Mouse (Mus musculus): ENCODE measurements around the gene Kank2. TPM values are rescaled to one million over a fixed set of nuclear protein-coding genes. Genes with fewer than 3 reads are reported as not detected.
"Not testable (repeated sequence)": the region's sequence is repeated elsewhere in the genome, so short reads cannot be mapped to it uniquely, and the experiment has no call there.

Kank2 gene
- polyA plus RNA-seq, 1 experiment from 2014 or later: 3.3 TPM

DNA sequence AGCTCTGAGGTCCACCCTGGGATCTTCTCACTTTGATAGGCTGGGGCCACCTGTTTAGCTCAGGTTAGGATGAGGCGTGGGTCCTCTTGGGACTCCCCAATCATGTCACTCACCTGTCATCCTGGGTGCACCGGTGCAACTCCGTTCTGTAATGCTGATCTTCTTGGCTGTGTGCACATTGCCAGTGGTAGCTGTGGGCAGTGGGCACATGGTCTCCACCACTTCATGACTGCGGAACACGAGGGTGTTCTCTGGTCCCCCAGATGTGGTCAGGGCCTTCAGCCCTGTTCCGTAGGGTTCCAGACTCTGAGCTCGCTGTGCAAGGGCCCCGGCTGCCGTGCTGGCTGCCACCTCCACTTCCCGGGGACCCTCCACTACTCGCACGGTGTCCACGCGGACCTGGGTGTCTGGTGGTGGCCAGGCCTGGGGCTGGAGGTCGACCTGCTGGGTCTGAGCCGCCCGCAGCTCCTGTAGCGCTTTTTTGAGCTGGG is 4.2 kb downstream of the Kank2 start:
- Histone ChIP-seq H3K27ac (no peak overlapping the region), H3K4me3 (replicated peaks; ENCODE audit: low read length) (no peak overlapping the region), H3K27me3 (ENCODE audit: control insufficient read depth, insufficient read depth, low read length) (no peaks in the 10 kb centered on the region), H3K36me3 (replicated peaks; ENCODE audit: control insufficient read depth, insufficient read depth) (no peaks in the 10 kb centered on the region), H3K4me2 (replicated peaks) (no peak overlapping the region), H3K9ac (no peak overlapping the region), H3K9me3 (ENCODE audit: control insufficient read depth, low read length) (no peaks in the 10 kb centered on the region), H3K4me1 (replicated peaks; ENCODE audit: control insufficient read depth, insufficient read depth, low read length) (peaks cover 8% of the 10 kb centered on the region; the same call in 1 of the 2 replicates)
- DNase-seq (ENCODE audit: low spot score) (no peak), ATAC-seq (ENCODE audit: low FRiP score) (no peak)
- 96% methylated on average over 18 of the region's 18 CpGs for WGBS

DNA sequence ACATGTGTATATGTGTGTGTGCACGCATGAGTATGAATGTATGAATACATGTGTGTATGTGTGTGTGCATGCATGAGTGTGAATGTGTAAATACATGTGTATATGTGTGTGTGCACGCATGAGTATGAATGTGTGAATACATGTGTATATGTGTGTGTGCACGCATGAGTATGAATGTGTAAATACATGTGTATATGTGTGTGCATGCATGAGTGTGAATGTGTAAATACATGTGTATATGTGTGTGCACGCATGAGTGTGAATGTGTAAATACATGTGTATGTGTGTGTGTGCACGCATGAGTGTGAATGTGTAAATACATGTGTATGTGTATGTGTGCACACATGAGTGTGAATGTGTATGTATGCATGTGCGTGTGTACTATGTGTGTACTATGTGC is 5.0 kb downstream of the Kank2 start:
- not testable (repeated sequence) for H3K36me3 ChIP-seq (replicated peaks; ENCODE audit: control insufficient read depth, insufficient read depth); H3K27me3 ChIP-seq (ENCODE audit: control insufficient read depth, insufficient read depth, low read length); H3K27ac ChIP-seq; H3K4me2 ChIP-seq (replicated peaks); DNase-seq (ENCODE audit: low spot score); H3K4me1 ChIP-seq (replicated peaks; ENCODE audit: control insufficient read depth, insufficient read depth, low read length); ATAC-seq (ENCODE audit: low FRiP score); H3K9me3 ChIP-seq (ENCODE audit: control insufficient read depth, low read length); H3K4me3 ChIP-seq (replicated peaks; ENCODE audit: low read length); H3K9ac ChIP-seq
- 98% methylated on average over 6 of the region's 6 CpGs for WGBS

DNA sequence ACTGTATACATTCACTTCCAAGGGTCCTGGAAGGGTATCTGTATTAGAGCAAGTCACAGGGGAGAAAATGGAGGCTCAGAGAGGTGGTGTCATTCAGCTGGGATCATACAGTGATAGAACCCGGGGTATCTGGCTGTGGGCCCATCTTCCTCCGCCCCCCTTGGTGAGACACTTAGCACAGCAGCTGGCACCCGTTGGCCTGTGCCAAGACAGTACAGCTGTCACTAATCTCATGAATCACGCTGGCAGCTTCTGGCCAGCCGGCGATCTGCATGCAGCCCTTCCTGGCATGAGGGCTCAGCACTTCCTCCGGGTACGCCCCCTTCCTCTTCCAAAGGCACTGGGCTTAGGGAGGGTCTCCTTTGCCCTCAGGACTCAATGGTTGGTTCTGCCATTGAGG is 5.9 kb downstream of the Kank2 start:
- DNase-seq (ENCODE audit: low spot score): peak; percentile 52
- no peak overlapping the region for H3K4me2 ChIP-seq (replicated peaks)
- H3K27me3 ChIP-seq (ENCODE audit: control insufficient read depth, insufficient read depth, low read length): no peaks in the 10 kb centered on the region
- H3K4me1 ChIP-seq (replicated peaks; ENCODE audit: control insufficient read depth, insufficient read depth, low read length): peaks cover 4% of the 10 kb centered on the region; the same call in 1 of the 2 replicates
- no peaks in the 10 kb centered on the region for H3K36me3 ChIP-seq (replicated peaks; ENCODE audit: control insufficient read depth, insufficient read depth)
- H3K4me3 ChIP-seq (replicated peaks; ENCODE audit: low read length): no peak overlapping the region
- H3K9ac ChIP-seq: no peak overlapping the region
- ATAC-seq (ENCODE audit: low FRiP score): peak; percentile 73
- no peak overlapping the region for H3K27ac ChIP-seq
- no peaks in the 10 kb centered on the region for H3K9me3 ChIP-seq (ENCODE audit: control insufficient read depth, low read length)
- 35% methylated on average over 8 of the region's 8 CpGs for WGBS

DNA sequence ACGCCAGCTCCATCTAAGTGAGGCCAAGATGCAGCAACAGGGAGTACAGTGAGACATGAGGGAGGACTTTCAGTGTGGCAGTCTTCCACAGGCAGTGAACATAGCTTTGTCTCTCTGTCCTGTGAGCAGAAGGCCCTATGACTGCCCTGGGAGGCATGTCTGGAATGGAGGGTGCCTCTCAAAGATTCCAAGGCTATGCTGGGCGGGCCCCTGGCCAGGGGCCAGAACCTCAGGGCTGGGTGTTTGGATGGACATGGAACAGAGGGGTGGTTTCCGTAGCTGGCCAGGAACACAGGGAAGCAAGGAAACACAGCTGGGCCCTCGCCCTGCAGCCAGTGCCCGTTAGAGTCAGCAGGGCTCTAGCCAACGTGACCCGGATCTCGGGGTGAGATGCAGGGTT is 6.7 kb downstream of the Kank2 start:
- H3K4me2 ChIP-seq (replicated peaks): no peak overlapping the region
- no peak overlapping the region for H3K9ac ChIP-seq
- ATAC-seq (ENCODE audit: low FRiP score): no peak
- no peak overlapping the region for H3K27ac ChIP-seq
- DNase-seq (ENCODE audit: low spot score): no peak
- H3K36me3 ChIP-seq (replicated peaks; ENCODE audit: control insufficient read depth, insufficient read depth): no peaks in the 10 kb centered on the region
- H3K27me3 ChIP-seq (ENCODE audit: control insufficient read depth, insufficient read depth, low read length): no peaks in the 10 kb centered on the region
- 73% methylated on average over 8 of the region's 8 CpGs for whole genome bisulfite sequencing
- no peaks in the 10 kb centered on the region for H3K9me3 ChIP-seq (ENCODE audit: control insufficient read depth, low read length)
- peaks cover 4% of the 10 kb centered on the region; the same call in 1 of the 2 replicates for H3K4me1 ChIP-seq (replicated peaks; ENCODE audit: control insufficient read depth, insufficient read depth, low read length)
- H3K4me3 ChIP-seq (replicated peaks; ENCODE audit: low read length): no peak overlapping the region

DNA sequence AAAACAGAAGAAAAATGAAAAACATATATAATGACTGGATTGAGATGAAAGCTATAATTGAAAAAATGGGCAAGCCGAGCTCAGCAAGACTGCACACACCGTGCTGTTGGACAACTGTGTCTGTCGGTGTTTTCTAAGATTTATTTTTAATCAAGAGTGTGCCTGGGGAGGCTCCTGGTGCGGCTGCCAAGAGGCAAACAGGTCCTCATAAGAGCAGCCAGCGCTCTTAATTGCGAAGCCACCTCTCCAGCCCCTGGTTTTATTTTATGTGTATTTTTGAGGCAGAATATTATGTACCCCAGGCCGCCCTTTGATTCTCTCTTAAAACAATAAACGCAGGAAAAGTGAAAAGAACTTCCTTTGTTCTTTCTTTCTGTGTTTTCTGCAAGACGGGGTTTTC is 10.3 kb downstream of the Kank2 start:
- H3K27ac ChIP-seq: no peak overlapping the region
- no peaks in the 10 kb centered on the region for H3K9me3 ChIP-seq (ENCODE audit: control insufficient read depth, low read length)
- no peak overlapping the region for H3K4me3 ChIP-seq (replicated peaks; ENCODE audit: low read length)
- no peak overlapping the region for H3K4me2 ChIP-seq (replicated peaks)
- H3K4me1 ChIP-seq (replicated peaks; ENCODE audit: control insufficient read depth, insufficient read depth, low read length): peaks cover 4% of the 10 kb centered on the region; the same call in 1 of the 2 replicates
- 75% methylated on average over 9 of the region's 9 CpGs for WGBS
- H3K36me3 ChIP-seq (replicated peaks; ENCODE audit: control insufficient read depth, insufficient read depth): no peaks in the 10 kb centered on the region
- no peaks in the 10 kb centered on the region for H3K27me3 ChIP-seq (ENCODE audit: control insufficient read depth, insufficient read depth, low read length)
- H3K9ac ChIP-seq: no peak overlapping the region
- ATAC-seq (ENCODE audit: low FRiP score) (no peak), DNase-seq (ENCODE audit: low spot score) (no peak)

DNA sequence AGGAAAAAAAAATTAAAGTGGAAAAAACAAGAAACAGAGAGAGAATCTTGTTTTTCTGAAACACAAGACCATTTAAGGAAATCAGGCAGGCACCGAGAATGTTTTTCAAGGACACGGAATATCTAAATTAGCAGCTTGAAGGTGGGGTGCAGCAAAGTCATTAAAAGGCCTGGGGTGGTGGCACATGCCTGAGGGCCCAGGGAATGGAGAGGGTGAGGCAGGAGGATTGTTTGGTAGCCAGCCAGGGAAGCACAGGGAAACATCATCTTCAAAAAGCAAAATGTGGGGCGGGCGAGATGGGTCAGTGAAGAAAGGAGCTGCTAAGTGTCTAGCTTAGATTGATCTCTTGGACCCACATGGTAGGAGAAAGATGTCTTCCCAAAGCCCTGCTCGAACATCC is 10.9 kb downstream of the Kank2 start:
- no peak for DNase-seq (ENCODE audit: low spot score)
- 88% methylated on average over 5 of the region's 5 CpGs for WGBS
- Histone ChIP-seq H3K27me3 (ENCODE audit: control insufficient read depth, insufficient read depth, low read length) (no peaks in the 10 kb centered on the region), H3K4me1 (replicated peaks; ENCODE audit: control insufficient read depth, insufficient read depth, low read length) (no peaks in the 10 kb centered on the region), H3K36me3 (replicated peaks; ENCODE audit: control insufficient read depth, insufficient read depth) (no peaks in the 10 kb centered on the region), H3K9me3 (ENCODE audit: control insufficient read depth, low read length) (no peaks in the 10 kb centered on the region), H3K9ac (no peak overlapping the region), H3K4me3 (replicated peaks; ENCODE audit: low read length) (no peak overlapping the region), H3K27ac (no peak overlapping the region), H3K4me2 (replicated peaks) (no peak overlapping the region)
- ATAC-seq (ENCODE audit: low FRiP score): no peak

DNA sequence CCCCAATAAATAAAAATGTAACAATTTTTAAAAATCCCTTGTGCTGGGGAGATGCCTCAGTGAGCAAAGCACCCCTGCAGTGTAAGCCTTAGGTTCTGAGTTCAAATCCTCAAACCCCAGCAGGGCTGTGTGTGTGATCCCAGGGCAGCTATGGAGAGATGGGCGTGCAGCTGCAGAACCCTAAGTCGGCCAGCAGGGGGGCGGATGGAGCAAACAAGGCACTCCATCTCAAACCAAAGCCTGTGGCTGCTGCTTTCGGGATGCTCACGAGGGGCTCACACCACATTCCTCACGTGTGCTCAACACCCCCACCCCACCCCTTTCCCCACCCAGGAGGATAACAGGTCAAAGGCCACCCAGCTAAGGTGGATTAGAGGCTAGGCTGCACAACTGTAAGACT is 11.6 kb downstream of the Kank2 start:
- Histone ChIP-seq H3K4me1 (replicated peaks; ENCODE audit: control insufficient read depth, insufficient read depth, low read length) (no peaks in the 10 kb centered on the region), H3K4me3 (replicated peaks; ENCODE audit: low read length) (no peak overlapping the region), H3K9ac (no peak overlapping the region), H3K27ac (no peak overlapping the region), H3K4me2 (replicated peaks) (no peak overlapping the region), H3K27me3 (ENCODE audit: control insufficient read depth, insufficient read depth, low read length) (no peaks in the 10 kb centered on the region), H3K36me3 (replicated peaks; ENCODE audit: control insufficient read depth, insufficient read depth) (no peaks in the 10 kb centered on the region), H3K9me3 (ENCODE audit: control insufficient read depth, low read length) (no peaks in the 10 kb centered on the region)
- peak; percentile 64 for DNase-seq (ENCODE audit: low spot score)
- 5% methylated on average over 6 of the region's 6 CpGs for WGBS
- peak; percentile 40; the same call in 1 of the 2 replicates for ATAC-seq (ENCODE audit: low FRiP score)

DNA sequence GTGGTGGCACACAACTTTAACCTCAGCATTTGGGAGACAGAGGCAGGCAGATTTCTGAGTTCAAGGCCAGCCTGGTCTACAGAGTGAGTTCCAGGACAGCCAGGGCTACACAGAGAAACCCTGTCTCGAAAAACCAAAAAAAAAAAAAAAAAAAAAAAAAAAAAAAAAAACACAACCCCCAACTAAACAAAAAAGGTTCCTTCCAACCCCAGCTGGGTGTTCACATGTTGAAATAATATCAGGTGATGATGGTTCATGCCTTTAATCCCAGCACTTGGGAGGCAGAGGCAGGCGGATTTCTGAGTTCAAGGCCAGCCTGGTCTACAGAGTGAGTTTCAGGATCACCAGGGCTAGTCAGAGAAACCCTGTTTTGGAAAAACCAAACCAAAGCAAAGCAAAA is 12.2 kb downstream of the Kank2 start:
- not testable (repeated sequence) for H3K36me3 ChIP-seq (replicated peaks; ENCODE audit: control insufficient read depth, insufficient read depth); H3K9ac ChIP-seq; H3K27me3 ChIP-seq (ENCODE audit: control insufficient read depth, insufficient read depth, low read length); H3K27ac ChIP-seq; ATAC-seq (ENCODE audit: low FRiP score); H3K9me3 ChIP-seq (ENCODE audit: control insufficient read depth, low read length); H3K4me3 ChIP-seq (replicated peaks; ENCODE audit: low read length); H3K4me1 ChIP-seq (replicated peaks; ENCODE audit: control insufficient read depth, insufficient read depth, low read length); DNase-seq (ENCODE audit: low spot score); H3K4me2 ChIP-seq (replicated peaks)
- 79% methylated on average over 1 of the region's 2 CpGs for WGBS

DNA sequence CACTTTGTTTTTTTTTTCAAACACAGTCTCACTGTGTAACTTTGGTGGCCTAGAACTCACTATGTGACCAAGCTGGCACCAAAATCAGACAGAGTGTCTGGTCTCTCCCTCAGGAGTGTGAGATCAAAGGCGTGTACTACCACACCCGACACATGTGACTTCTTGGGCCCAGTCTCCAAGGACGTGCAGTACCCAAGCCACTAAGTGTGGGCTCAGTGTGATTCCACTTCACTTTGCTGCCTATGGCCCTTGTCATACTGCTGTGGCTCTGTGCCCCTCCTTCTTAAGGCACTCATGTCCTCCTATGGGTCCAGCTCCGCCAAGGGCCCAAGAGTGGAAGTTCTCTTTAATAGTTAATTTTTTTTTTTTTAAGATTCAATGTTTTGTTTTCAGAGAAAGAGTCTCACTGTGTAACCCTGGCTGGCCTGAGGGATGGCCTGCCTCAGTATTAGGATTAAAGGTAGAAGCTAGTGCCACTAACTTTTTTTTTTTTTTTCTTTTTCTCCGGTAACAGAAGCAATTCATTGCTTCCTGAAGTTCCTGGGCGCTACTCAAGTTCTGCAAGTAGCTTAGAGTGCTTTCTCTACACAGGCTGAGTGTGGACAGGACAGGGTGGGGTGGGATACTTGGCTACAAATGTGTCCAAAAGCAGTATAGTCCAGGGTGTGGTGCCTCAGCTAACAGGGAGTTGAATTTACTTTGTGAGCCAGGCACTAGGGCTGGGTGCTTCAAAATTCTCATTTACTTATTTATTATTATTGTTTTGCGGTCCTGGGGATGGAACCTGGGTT is 13.8 kb downstream of the Kank2 start:
- Histone ChIP-seq H3K4me1 (replicated peaks; ENCODE audit: control insufficient read depth, insufficient read depth, low read length) (no peaks in the 10 kb centered on the region), H3K27ac (no peak overlapping the region), H3K4me2 (replicated peaks) (no peak overlapping the region), H3K9me3 (ENCODE audit: control insufficient read depth, low read length) (no peaks in the 10 kb centered on the region), H3K9ac (no peak overlapping the region), H3K27me3 (ENCODE audit: control insufficient read depth, insufficient read depth, low read length) (no peaks in the 10 kb centered on the region), H3K36me3 (replicated peaks; ENCODE audit: control insufficient read depth, insufficient read depth) (no peaks in the 10 kb centered on the region), H3K4me3 (replicated peaks; ENCODE audit: low read length) (no peak overlapping the region)
- WGBS: 89% methylated on average over 7 of the region's 7 CpGs
- no peak for ATAC-seq (ENCODE audit: low FRiP score)
- no peak for DNase-seq (ENCODE audit: low spot score)

All from hindbrain, embryonic 14.5 days (tissue).